Mouse (Mus musculus) cortical plate, adult 2 months (tissue): ENCODE measurements around the gene Tbc1d25.

Experiments used
- CTCF ChIP-seq: fragments of 200-500 bp; IDR thresholded peaks from 2 replicates; pipeline ENCODE4 v1.5.1; 2011; ENCODE audit warnings: mild to moderate bottlenecking, control low read depth, low read length; ENCODE audit not compliant: insufficient read depth; ENCODE audit errors: extremely low read depth
- POLR2A ChIP-seq: fragments of 200-500 bp; IDR thresholded peaks from 2 replicates; pipeline ENCODE4 v1.6.1; 2011; ENCODE audit warnings: mild to moderate bottlenecking, low read length, control low read depth; ENCODE audit not compliant: insufficient read depth; ENCODE audit errors: extremely low read depth

DNA sequence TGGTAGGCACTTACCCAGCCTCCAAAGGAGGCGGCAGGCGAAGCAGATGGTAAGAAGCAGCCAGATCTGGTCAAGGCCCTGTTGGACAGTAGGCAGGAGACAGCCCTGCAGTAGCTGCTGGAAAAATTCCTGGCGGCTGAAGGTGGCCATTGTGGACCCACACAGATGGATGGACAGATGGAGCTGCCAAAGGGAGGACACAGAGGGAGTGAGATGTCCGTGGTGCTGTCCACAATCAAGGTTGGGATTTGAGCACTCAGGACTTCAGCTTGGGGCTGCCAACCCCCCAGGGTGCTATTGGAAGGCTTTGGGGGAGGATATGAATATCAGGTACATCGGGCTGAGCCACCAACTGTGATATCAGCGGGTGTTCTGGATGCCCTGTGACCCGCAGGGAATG lies 29.6 kb upstream of the Tbc1d25 start:
- TF ChIP-seq CTCF (no peak), POLR2A (no peak)
